Mouse (Mus musculus) neural tube, embryonic 13.5 days (tissue): Measurements from ENCODE around the gene Olfr948. TPM values are rescaled to one million over a fixed set of nuclear protein-coding genes. Genes with fewer than 3 reads are reported as not detected.

Experiments
- ATAC-seq: fragments of 200-750 bp; cut with Nextera tagmentation; 2 replicates; pipeline ENCODE4 v1.8.0; 2017; ENCODE audit warnings: low read depth, mild to moderate bottlenecking, moderate TSS enrichment, moderate library complexity
- H3K27ac ChIP-seq: fragments of 300-500 bp; sonication (generic); replicated peaks from 2 replicates; pipeline ENCODE4 v1.5.1; 2015; ENCODE audit warnings: moderate library complexity, mild to moderate bottlenecking, inconsistent platforms
- H3K27me3 ChIP-seq: fragments of 300-500 bp; sonication (generic); 2 replicates; pipeline ENCODE4 v1.6.1; 2015; ENCODE audit warnings: mild to moderate bottlenecking, inconsistent platforms
- H3K36me3 ChIP-seq: fragments of 300-500 bp; sonication (generic); 2 replicates; pipeline ENCODE4 v1.6.1; 2015; ENCODE audit warnings: mild to moderate bottlenecking, inconsistent platforms
- H3K4me1 ChIP-seq: fragments of 300-500 bp; sonication (generic); replicated peaks from 2 replicates; pipeline ENCODE4 v1.6.1; 2015; ENCODE audit warnings: inconsistent platforms
- H3K4me2 ChIP-seq: fragments of 300-500 bp; sonication (generic); 2 replicates; pipeline ENCODE4 v1.6.1; 2015; ENCODE audit warnings: inconsistent platforms, mild to moderate bottlenecking, moderate library complexity
- H3K4me3 ChIP-seq: fragments of 300-500 bp; sonication (generic); 2 replicates; pipeline ENCODE4 v1.5.1; 2015; ENCODE audit warnings: mild to moderate bottlenecking, inconsistent platforms
- H3K9ac ChIP-seq: fragments of 300-500 bp; sonication (generic); 2 replicates; pipeline ENCODE4 v1.6.1; 2015; ENCODE audit warnings: moderate library complexity, mild to moderate bottlenecking, inconsistent platforms
- H3K9me3 ChIP-seq: fragments of 300-500 bp; sonication (generic); 2 replicates; pipeline ENCODE4 v1.6.1; 2016; ENCODE audit warnings: inconsistent platforms
- WGBS: fragments of 180-500 bp; shearing (Covaris S2); methylation state at CpG from one replicate; pipeline ENCODE4 v1.1.7; 2015; 5-methylcytosine and 5-hydroxymethylcytosine counted together
- polyA plus RNA-seq: library from polyadenylated mRNA; unstranded; fragments of >200 nt; fragmentation: Nextera tagmentation; extraction: Ambion mirVana; gene quantifications from 2 replicates; pipeline ENCODE4 v1.2.1, GENCODE M21; 2015

Olfr948 gene
- polyA plus RNA-seq, result not detected in 2 replicates

GRCm38 (mm10) chr9:39325945-39326344, at the start of gene Olfr948:
Olfr948 (minus strand) TSS chr9:39326045.
- no peak for ATAC-seq

GRCm38 (mm10) chr9:39287136-39287535, 38.7 kb downstream of the Olfr948 start:
- 83% methylated on average over 2 of the region's 2 CpGs for WGBS
- ATAC-seq, result no peak
- Histone ChIP-seq H3K4me2 (no peak overlapping the region), H3K4me1 (no peaks in the 10 kb centered on the region), H3K4me3 (no peak overlapping the region), H3K36me3 (no peaks in the 10 kb centered on the region), H3K27me3 (no peaks in the 10 kb centered on the region), H3K9ac (no peak overlapping the region), H3K9me3 (no peaks in the 10 kb centered on the region), H3K27ac (no peak overlapping the region)

More at GRCm38 (mm10) chr9:39325945-39326344, at the start of gene Olfr948:
- Histone ChIP-seq H3K27ac (no peak within 1 kb of the TSS), H3K4me3 (no peak within 1 kb of the TSS), H3K27me3 (no peaks in the 10 kb centered on the region), H3K9me3 (no peaks in the 10 kb centered on the region), H3K4me1 (no peaks in the 10 kb centered on the region), H3K36me3 (no peaks in the 10 kb centered on the region), H3K9ac (no peak within 1 kb of the TSS), H3K4me2 (no peak within 1 kb of the TSS)

- H3K4me2 ChIP-seq, result no peak within 1 kb of the TSS
- H3K9me3 ChIP-seq, result no peaks in the 10 kb centered on the region
- H3K4me1 ChIP-seq, result no peaks in the 10 kb centered on the region
- H3K27ac ChIP-seq, result no peak within 1 kb of the TSS
- WGBS, result 89% methylated on average over 3 of the region's 3 CpGs
- H3K9ac ChIP-seq, result no peak within 1 kb of the TSS
- H3K36me3 ChIP-seq, result no peaks in the 10 kb centered on the region
- no peaks in the 10 kb centered on the region for H3K27me3 ChIP-seq
- H3K4me3 ChIP-seq, result no peak within 1 kb of the TSS
- ATAC-seq, result no peak
Measured at GRCm38 (mm10) chr9:39276718-39277117, 49.1 kb downstream of the Olfr948 start, which contains the start of gene Olfr945. Olfr945 (minus strand) TSS chr9:39276818.

Other genes with a start within 250 kb of the Olfr948 start
- gene Olfr938, start 247.2 kb downstream of the Olfr948 start, polyA plus RNA-seq, result not detected in 2 replicates
- gene Olfr27, start 197.9 kb downstream of the Olfr948 start, polyA plus RNA-seq, result not detected in 2 replicates
- gene Olfr943, start 159.7 kb downstream of the Olfr948 start, polyA plus RNA-seq, result not detected in 2 replicates
- not detected in 2 replicates for gene Olfr944, start 124.1 kb downstream of the Olfr948 start, polyA plus RNA-seq
- gene Olfr1537, start 76.1 kb downstream of the Olfr948 start, polyA plus RNA-seq, result not detected in 2 replicates
- gene Olfr945, start 49.2 kb downstream of the Olfr948 start, polyA plus RNA-seq, result not detected in 2 replicates
- not detected in 2 replicates for gene Olfr951, start 61.4 kb upstream of the Olfr948 start, polyA plus RNA-seq
- gene Olfr952, start 101.1 kb upstream of the Olfr948 start, polyA plus RNA-seq, result not detected in 2 replicates
- gene Olfr954, start 130.7 kb upstream of the Olfr948 start, polyA plus RNA-seq, result not detected in 2 replicates
- gene Olfr955, start 145.9 kb upstream of the Olfr948 start, polyA plus RNA-seq, result not detected in 2 replicates
- not detected in 2 replicates for gene Olfr44, start 167.9 kb upstream of the Olfr948 start, polyA plus RNA-seq
- not detected in 2 replicates for gene Olfr957, start 189.8 kb upstream of the Olfr948 start, polyA plus RNA-seq
- gene Olfr958, start 228.0 kb upstream of the Olfr948 start, polyA plus RNA-seq, result not detected in 2 replicates
- gene Olfr959, start 249.5 kb upstream of the Olfr948 start, polyA plus RNA-seq, result not detected in 2 replicates